Mouse (Mus musculus) testis, adult 2 months (tissue): ENCODE measurements around the gene Serpina1e.

Experiments
- CTCF ChIP-seq: fragments of 200-500 bp; IDR thresholded peaks from 2 replicates; pipeline ENCODE4 v1.5.1; 2012; ENCODE audit warnings: low read depth, mild to moderate bottlenecking, inconsistent platforms, low read length, moderate library complexity; ENCODE audit not compliant: control insufficient read depth, insufficient read depth, insufficient replicate concordance
- POLR2A ChIP-seq: fragments of 200-500 bp; IDR thresholded peaks from 2 replicates; pipeline ENCODE4 v1.6.1; 2012; ENCODE audit warnings: low read depth, mild to moderate bottlenecking, inconsistent platforms, low read length, moderate library complexity; ENCODE audit not compliant: control insufficient read depth

DNA sequence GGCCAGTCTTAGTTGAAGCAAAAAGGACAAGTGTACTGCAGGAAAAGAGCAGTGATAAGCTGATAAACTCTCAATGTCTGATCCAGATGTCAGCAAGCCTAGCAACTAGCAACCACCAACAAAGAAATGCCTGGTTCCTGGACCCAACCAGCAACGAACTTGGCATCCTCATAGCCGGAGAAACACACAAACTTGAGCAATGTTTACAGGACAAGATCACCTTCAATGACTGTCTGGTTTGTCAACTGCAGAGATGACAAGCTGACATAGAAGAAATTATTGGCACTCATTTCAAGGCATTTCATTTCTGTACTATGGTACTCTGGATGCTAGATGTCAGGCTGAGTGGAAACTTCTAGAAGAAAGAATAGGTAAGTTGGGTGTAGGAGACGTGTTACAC is 8.0 kb upstream of the Serpina1e start:
- TF ChIP-seq CTCF (no peak), POLR2A (no peak)
